18 mouse cellular contexts compared by ENCODE assay signal in genomic region chr14:76471301-76471700, GRCm38 (mm10). TPM values are rescaled to one million over a fixed set of nuclear protein-coding genes. Genes with fewer than 3 reads are reported as not detected.
DNase-seq lines count a peak whose midpoint lies in the region; ATAC-seq and TF ChIP-seq lines count a peak whose summit lies in the region.
"Had no signal": no experiment of that assay in that cellular context is flagged by ENCODE, and none has a peak within 500 bp of the region (broad histone marks: within the 10 kb centered on the region; RNA-seq: fewer than 3 reads in every experiment).

No protein-coding gene starts in this region.

- peak; percentile 11 for DNase-seq in adrenal gland, adult 8-10 months
- DNase-seq in adrenal gland, adult 18-20 months (ENCODE audit: low spot score in 2 of 2), result no peak
- no peak for DNase-seq in heart, adult 2 months
- DNase-seq in lung, postnatal 14 days, result no peak
- DNase-seq in thymus, adult 2 months, result no peak
- DNase-seq: cerebellum, postnatal 25 days; gastrocnemius, postnatal 25 days; heart, postnatal 10 days; thymus, postnatal 36 days had no signal

- H3K79me2 ChIP-seq in heart, adult 2 months (replicated peaks; ENCODE audit: control insufficient read depth, insufficient read depth, low read length), result no peaks in the 10 kb centered on the region

- H3K4me2 ChIP-seq in heart, embryonic 14.5 days (ENCODE audit: low read length), result peak overlapping the region; percentile 46; the same call in 1 of the 2 replicates
- no peak overlapping the region for H3K4me2 ChIP-seq in lung, embryonic 16.5 days (ENCODE audit: low read depth, low read length)
- no peak overlapping the region for H3K4me2 ChIP-seq in intestine, postnatal 0 days (replicated peaks; ENCODE audit: low read depth)
- H3K4me2 ChIP-seq: hindbrain, embryonic 14.5 days; liver, embryonic 11.5 days; lung, embryonic 15.5 days; stomach, embryonic 15.5 days had no signal

- TF ChIP-seq POLR2A in heart, adult 2 months (IDR thresholded peaks at IDR 0.05; ENCODE audit: insufficient read depth, low read depth, low read length), result no peak
- no peak for TF ChIP-seq POLR2A in thymus, adult 2 months (IDR thresholded peaks at IDR 0.05; ENCODE audit: control insufficient read depth, extremely low read depth, insufficient read depth, low read length, poor library complexity)

- H3K27me3 ChIP-seq in heart, embryonic 14.5 days (ENCODE audit: control insufficient read depth, insufficient read depth, low read length), result no peaks in the 10 kb centered on the region
- no peaks in the 10 kb centered on the region for H3K27me3 ChIP-seq in heart, adult 2 months (ENCODE audit: control insufficient read depth, insufficient read depth, low read length)
- H3K27me3 ChIP-seq in lung, embryonic 16.5 days (ENCODE audit: control insufficient read depth, insufficient read depth, low read depth, low read length), result no peaks in the 10 kb centered on the region
- H3K27me3 ChIP-seq in intestine, postnatal 0 days (replicated peaks; ENCODE audit: control insufficient read depth, insufficient read depth, low read length), result no peaks in the 10 kb centered on the region
- no peaks in the 10 kb centered on the region for H3K27me3 ChIP-seq in thymus, adult 2 months (ENCODE audit: control insufficient read depth, insufficient read depth, low read length)
- H3K27me3 ChIP-seq: CH12.LX; lung, embryonic 15.5 days; stomach, embryonic 15.5 days had no signal

- no peaks in the 10 kb centered on the region for H3K36me3 ChIP-seq in heart, embryonic 14.5 days (ENCODE audit: control insufficient read depth, insufficient read depth, low read length)
- H3K36me3 ChIP-seq in heart, adult 2 months (ENCODE audit: control insufficient read depth, insufficient read depth, low read length), result no peaks in the 10 kb centered on the region
- no peaks in the 10 kb centered on the region for H3K36me3 ChIP-seq in lung, embryonic 16.5 days (ENCODE audit: control insufficient read depth, insufficient read depth, low read length)
- no peaks in the 10 kb centered on the region for H3K36me3 ChIP-seq in intestine, postnatal 0 days (ENCODE audit: control insufficient read depth, insufficient read depth)
- no peaks in the 10 kb centered on the region for H3K36me3 ChIP-seq in thymus, adult 2 months (ENCODE audit: control insufficient read depth, insufficient read depth, low read length)
- H3K36me3 ChIP-seq: lung, embryonic 15.5 days had no signal

- H3K9me3 ChIP-seq in heart, embryonic 14.5 days (ENCODE audit: control insufficient read depth, low read length), result no peaks in the 10 kb centered on the region
- H3K9me3 ChIP-seq in lung, embryonic 16.5 days (ENCODE audit: control insufficient read depth, low read length), result no peaks in the 10 kb centered on the region
- H3K9me3 ChIP-seq in intestine, postnatal 0 days (ENCODE audit: control insufficient read depth), result no peaks in the 10 kb centered on the region
- H3K9me3 ChIP-seq: lung, embryonic 15.5 days; megakaryocyte, embryonic 14.5 days; stomach, embryonic 15.5 days had no signal

- no peak overlapping the region for H3K27ac ChIP-seq in heart, embryonic 14.5 days (replicated peaks in 1 of 2; ENCODE audit: control insufficient read depth in 1 of 2, insufficient read depth in 1 of 2, low read depth in 2 of 2, low read length in 2 of 2)
- no peak overlapping the region for H3K27ac ChIP-seq in heart, adult 2 months
- no peak overlapping the region; the same call in 1 of the 2 replicates for H3K27ac ChIP-seq in lung, embryonic 16.5 days (ENCODE audit: low read length)
- H3K27ac ChIP-seq in intestine, postnatal 0 days (ENCODE audit: low read depth, low read length), result no peak overlapping the region
- H3K27ac ChIP-seq in thymus, adult 2 months (ENCODE audit: control insufficient read depth, insufficient read depth, low read length), result no peak overlapping the region
- H3K27ac ChIP-seq: hindbrain, embryonic 14.5 days; lung, embryonic 15.5 days; stomach, embryonic 15.5 days had no signal

- peaks cover 8 to 16% of the 10 kb centered on the region in 2 experiments; a peak in 3 of 4 replicates for H3K4me1 ChIP-seq in heart, embryonic 14.5 days (ENCODE audit: control insufficient read depth in 2 of 2, insufficient read depth in 2 of 2, low read length in 2 of 2)
- peaks cover 3% of the 10 kb centered on the region for H3K4me1 ChIP-seq in heart, adult 2 months (ENCODE audit: control insufficient read depth, insufficient read depth, low read length)
- H3K4me1 ChIP-seq in lung, embryonic 16.5 days (replicated peaks; ENCODE audit: control insufficient read depth, insufficient read depth, low read length), result peaks cover 19% of the 10 kb centered on the region
- no peaks in the 10 kb centered on the region for H3K4me1 ChIP-seq in intestine, postnatal 0 days (replicated peaks; ENCODE audit: control insufficient read depth, insufficient read depth, low read length)
- no peaks in the 10 kb centered on the region for H3K4me1 ChIP-seq in thymus, adult 2 months (replicated peaks; ENCODE audit: control insufficient read depth, insufficient read depth, low read length)

- TF ChIP-seq EP300 in heart, adult 2 months (IDR thresholded peaks at IDR 0.05; ENCODE audit: insufficient read depth, low read depth, low read length), result no peak

- ATAC-seq in heart, embryonic 14.5 days (ENCODE audit: insufficient number of reproducible peaks, insufficient read depth, low FRiP score, low read depth), result 0 out of 2 replicates have a peak, but pooled peaks have one; percentile 9
- 0 out of 2 replicates have a peak, but pooled peaks have one; percentile 14 for ATAC-seq in lung, embryonic 16.5 days (ENCODE audit: low read depth)
- peak; percentile 44; the same call in 1 of the 2 replicates for ATAC-seq in intestine, postnatal 0 days

- intact Hi-C loops in heart, adult 2 months (cut with DNase I), result loop anchor here (5.0 to 10.0 kb wide), 2 partner anchors 596 to 1451 kb away; no protein-coding TSS in a partner anchor

- peak overlapping the region; percentile 38; the same call in 1 of the 2 replicates for H3K9ac ChIP-seq in heart, embryonic 14.5 days (ENCODE audit: low read length)
- no peak overlapping the region for H3K9ac ChIP-seq in heart, adult 2 months (ENCODE audit: low read depth, low read length)
- no peak overlapping the region for H3K9ac ChIP-seq in lung, embryonic 16.5 days (ENCODE audit: low read length)
- H3K9ac ChIP-seq in intestine, postnatal 0 days (ENCODE audit: low read depth, low read length), result no peak overlapping the region
- H3K9ac ChIP-seq: hindbrain, embryonic 14.5 days; lung, embryonic 15.5 days; stomach, embryonic 15.5 days had no signal

- WGBS in heart, embryonic 14.5 days, result 62% methylated on average over 19 of the region's 19 CpGs
- 68% methylated on average over 19 of the region's 19 CpGs for WGBS in heart, adult 2 months
- 67% methylated on average over 19 of the region's 19 CpGs for WGBS in lung, embryonic 16.5 days
- WGBS in intestine, postnatal 0 days, result 67% methylated on average over 19 of the region's 19 CpGs
- 92% methylated on average over 19 of the region's 19 CpGs for WGBS in thymus, adult 2 months

- no peak overlapping the region for H3K4me3 ChIP-seq in heart, embryonic 14.5 days (ENCODE audit: control insufficient read depth in 1 of 2, insufficient read depth in 1 of 2, low read depth in 1 of 2, low read length in 2 of 2)
- no peak overlapping the region for H3K4me3 ChIP-seq in heart, adult 2 months
- H3K4me3 ChIP-seq in lung, embryonic 16.5 days (ENCODE audit: low read length), result no peak overlapping the region
- no peak overlapping the region for H3K4me3 ChIP-seq in intestine, postnatal 0 days (ENCODE audit: low read depth, low read length)
- no peak overlapping the region for H3K4me3 ChIP-seq in thymus, adult 2 months (ENCODE audit: control insufficient read depth, insufficient read depth, low read length)
- H3K4me3 ChIP-seq: lung, embryonic 15.5 days; megakaryocyte, embryonic 14.5 days; stomach, embryonic 15.5 days had no signal

- no peak for TF ChIP-seq CTCF in heart, adult 2 months (IDR thresholded peaks at IDR 0.05)
- no peak for TF ChIP-seq CTCF in intestine, postnatal 0 days (IDR thresholded peaks at IDR 0.05; ENCODE audit: low read depth)
- no peak for TF ChIP-seq CTCF in thymus, adult 2 months (IDR thresholded peaks at IDR 0.05; ENCODE audit: borderline replicate concordance, control insufficient read depth, extremely low read depth, insufficient read depth, low read length, poor library complexity)

RNA-seq across cellular contexts. Expression of gene Tsc22d1, which starts 56.5 kb away (rescaled TPM):
- 1,000 to 10,000 TPM; 1,539 to 2,602 (median 2,356) TPM for total RNA-seq in adrenal gland, adult 8-10 months (2022)
- total RNA-seq in adrenal gland, adult 18-20 months (2021), result 1,000 to 10,000 TPM in 1 of 2 experiments, 100 to 1,000 TPM in 1; 945 to 1,401 TPM
- polyA plus RNA-seq in heart, embryonic 14.5 days (2014; fragmentation: Nextera tagmentation; extraction: Ambion mirVana), result 316 and 382 TPM in 2 replicates
- 100 to 1,000 TPM; 353 to 454 TPM for total RNA-seq in heart, adult 2 months (2021)
- 178 and 361 TPM in 2 replicates for polyA plus RNA-seq in heart, adult 2 months (2012; rRNA removed)
- polyA plus RNA-seq in lung, embryonic 16.5 days (2015; fragmentation: Nextera tagmentation; extraction: Ambion mirVana), result 737 and 792 TPM in 2 replicates
- polyA plus RNA-seq in intestine, postnatal 0 days (2015; fragmentation: Nextera tagmentation; extraction: Ambion mirVana), result 265 and 272 TPM in 2 replicates
- polyA plus RNA-seq in thymus, adult 2 months (2012; rRNA removed), result 126 and 142 TPM in 2 replicates
